In the genomic region with DNA sequence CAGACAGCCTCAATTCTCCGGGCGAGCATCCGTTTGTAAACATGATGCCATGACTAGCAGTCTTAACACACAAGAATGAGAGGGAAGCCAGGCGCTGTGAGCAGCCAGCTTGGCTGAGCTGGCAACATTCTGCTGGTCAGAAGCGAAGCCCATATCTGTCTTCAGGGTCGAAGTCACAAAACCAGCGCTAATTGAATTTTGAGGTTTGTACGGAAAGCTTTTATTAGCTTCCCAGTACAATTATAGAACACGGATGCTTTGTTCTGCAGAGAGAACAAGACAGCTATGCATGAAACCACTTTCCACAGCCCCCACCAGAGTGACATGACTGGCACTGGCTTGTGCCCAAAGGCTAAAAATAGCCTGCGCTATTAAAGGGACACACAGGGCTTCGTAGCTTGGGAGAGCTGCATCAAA, we compare ENCODE assay signal across 7 mouse cellular contexts.
A peak's percentile ranks its signal among the peaks of the same experiment; 100 is the strongest.
DNase-seq lines count a peak whose midpoint lies in the region.

No protein-coding gene starts in this region.

- DNase-seq in adrenal gland, postnatal 25 days: peak; percentile 25
- DNase-seq in cerebellum, adult 11 months: peak; percentile 73
- DNase-seq in heart, adult 11 months: peak; percentile 95
- peak; percentile 87 for DNase-seq in layer of hippocampus, adult 9-11 months
- peak; percentile 41 to 61 for DNase-seq in right cerebral cortex, postnatal 36 days (ENCODE audit: low spot score in 2 of 2)
- DNase-seq in thymus, postnatal 0 days (ENCODE audit: low spot score): no peak
- no peak for DNase-seq in kidney, postnatal 10 days

Comparison
In these comparisons a context has a peak if more than half of its experiments do, and no peak if none do; other contexts are left out.
1. DNase-seq: peak in adrenal gland, postnatal 25 days (single experiment), cerebellum, adult 11 months (single experiment), heart, adult 11 months (single experiment), layer of hippocampus, adult 9-11 months (single experiment) and right cerebral cortex, postnatal 36 days (2 of 2); none in thymus, postnatal 0 days (single experiment) and kidney, postnatal 10 days (single experiment).